Mouse (Mus musculus): ENCODE measurements around the gene Fgfr2. TPM values are rescaled to one million over a fixed set of nuclear protein-coding genes. Genes with fewer than 3 reads are reported as not detected.

Fgfr2 gene
- polyA plus RNA-seq, 1 experiment from 2014 or later, result 123 TPM

- H3K9ac ChIP-seq, result no peak overlapping the region
- H3K27ac ChIP-seq, result no peak overlapping the region
- H3K36me3 ChIP-seq, result peaks cover 45% of the 10 kb centered on the region
- 83% methylated on average over 9 of the region's 9 CpGs for WGBS
- H3K4me2 ChIP-seq (replicated peaks), result no peak overlapping the region
- no peak overlapping the region for H3K4me3 ChIP-seq
- no peaks in the 10 kb centered on the region for H3K27me3 ChIP-seq
- H3K4me1 ChIP-seq, result peaks cover 17% of the 10 kb centered on the region; the same call in 1 of the 2 replicates
- no peak for ATAC-seq (ENCODE audit: low FRiP score, low read depth)
- no peaks in the 10 kb centered on the region for H3K9me3 ChIP-seq
These were observed 50.0 kb downstream of the Fgfr2 start for GRCm38 (mm10) chr7:133073147-133073651.

DNA sequence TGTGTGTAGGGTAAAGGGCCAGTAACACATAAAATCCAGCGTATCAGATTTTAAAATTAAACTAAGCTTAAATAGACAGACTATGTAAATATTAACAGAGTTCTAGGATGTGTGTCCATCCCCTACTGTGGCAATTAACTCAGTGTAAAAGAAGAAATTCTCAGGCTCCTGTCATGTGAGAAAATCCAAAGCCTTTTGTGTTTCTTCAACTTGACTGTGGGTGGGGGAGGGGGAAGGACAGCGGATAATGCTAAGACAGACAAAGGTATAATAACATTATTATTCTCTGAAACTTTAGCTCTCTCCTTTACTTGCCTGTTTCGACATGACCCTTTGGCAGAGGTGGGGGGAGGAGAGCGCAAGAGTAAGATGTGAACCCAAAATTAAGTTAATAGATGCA is 50.6 kb downstream of the Fgfr2 start:
- H3K27me3 ChIP-seq, result no peaks in the 10 kb centered on the region
- no peak overlapping the region for H3K4me3 ChIP-seq
- H3K9me3 ChIP-seq, result no peaks in the 10 kb centered on the region
- no peak overlapping the region for H3K4me2 ChIP-seq (replicated peaks)
- H3K27ac ChIP-seq, result no peak overlapping the region
- peaks cover 42% of the 10 kb centered on the region for H3K36me3 ChIP-seq
- no peak for ATAC-seq (ENCODE audit: low FRiP score, low read depth)
- 85% methylated on average over 4 of the region's 4 CpGs for WGBS
- no peak overlapping the region for H3K9ac ChIP-seq
- H3K4me1 ChIP-seq, result peaks cover 20% of the 10 kb centered on the region

GRCm38 (mm10) chr7:133067321-133067841 is 55.8 kb downstream of the Fgfr2 start:
- Histone ChIP-seq H3K27me3 (no peaks in the 10 kb centered on the region), H3K4me1 (peaks cover 29% of the 10 kb centered on the region), H3K9ac (no peak overlapping the region), H3K9me3 (no peaks in the 10 kb centered on the region), H3K4me2 (replicated peaks) (no peak overlapping the region), H3K4me3 (no peak overlapping the region), H3K27ac (no peak overlapping the region), H3K36me3 (peaks cover 30% of the 10 kb centered on the region)
- 50% methylated on average over 7 of the region's 7 CpGs for WGBS
- ATAC-seq (ENCODE audit: low FRiP score, low read depth), result no peak

DNA sequence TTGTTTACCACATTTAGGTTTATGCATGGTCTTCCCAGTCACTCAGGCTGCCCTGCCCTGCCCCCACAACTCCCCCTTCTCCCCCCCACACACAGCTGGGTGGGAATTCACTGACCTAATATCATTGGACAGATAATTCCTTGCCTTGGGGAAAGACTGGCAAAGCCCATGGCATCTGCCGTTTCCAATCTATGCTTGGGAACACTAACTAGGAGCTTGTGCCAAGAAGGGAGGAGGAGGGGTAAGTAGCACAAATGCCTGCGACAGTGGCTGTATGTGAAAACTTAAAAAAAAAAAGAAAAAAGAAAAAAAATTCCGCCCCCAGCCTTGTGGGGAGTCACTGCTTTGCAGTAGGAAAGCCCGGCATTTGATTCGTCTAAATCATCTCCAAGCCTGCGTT is 56.4 kb downstream of the Fgfr2 start:
- no peak overlapping the region for H3K4me3 ChIP-seq
- no peak for ATAC-seq (ENCODE audit: low FRiP score, low read depth)
- H3K4me2 ChIP-seq (replicated peaks), result no peak overlapping the region
- 29% methylated on average over 6 of the region's 6 CpGs for WGBS
- peaks cover 29% of the 10 kb centered on the region for H3K4me1 ChIP-seq
- H3K27me3 ChIP-seq, result no peaks in the 10 kb centered on the region
- H3K36me3 ChIP-seq, result peaks cover 27% of the 10 kb centered on the region
- H3K9ac ChIP-seq, result no peak overlapping the region
- no peak overlapping the region for H3K27ac ChIP-seq
- H3K9me3 ChIP-seq, result no peaks in the 10 kb centered on the region

DNA sequence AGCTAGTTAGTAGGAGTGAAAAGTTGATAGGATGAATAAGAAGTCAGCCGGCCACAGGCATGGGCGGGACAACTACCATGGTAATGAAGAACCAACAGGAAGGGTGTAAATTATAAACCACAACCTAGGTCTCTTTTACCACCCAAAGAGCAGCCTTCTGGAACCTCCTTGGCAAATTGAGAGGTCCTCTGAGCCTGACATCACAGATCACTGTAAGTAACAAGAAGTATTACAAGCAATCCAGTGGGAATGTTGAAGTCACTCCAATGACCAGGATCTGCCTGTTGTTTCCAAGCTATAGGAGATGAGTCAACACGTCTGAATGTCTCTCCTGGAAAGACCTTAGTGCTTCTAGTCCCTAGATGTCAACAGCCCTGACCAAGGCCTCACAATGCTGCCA is 61.1 kb downstream of the Fgfr2 start:
- peaks cover 26% of the 10 kb centered on the region for H3K4me1 ChIP-seq
- no peak overlapping the region for H3K9ac ChIP-seq
- no peak overlapping the region for H3K4me2 ChIP-seq (replicated peaks)
- H3K36me3 ChIP-seq, result peaks cover 31% of the 10 kb centered on the region
- no peak for ATAC-seq (ENCODE audit: low FRiP score, low read depth)
- H3K4me3 ChIP-seq, result no peak overlapping the region
- H3K27ac ChIP-seq, result no peak overlapping the region
- no peaks in the 10 kb centered on the region for H3K27me3 ChIP-seq
- H3K9me3 ChIP-seq, result no peaks in the 10 kb centered on the region
- 75% methylated on average over 3 of the region's 3 CpGs for WGBS

GRCm38 (mm10) chr7:133060170-133060569 is 63.0 kb downstream of the Fgfr2 start:
- 85% methylated on average over 6 of the region's 6 CpGs for WGBS
- Histone ChIP-seq H3K9ac (no peak overlapping the region), H3K36me3 (peaks cover 23% of the 10 kb centered on the region)

GRCm38 (mm10) chr7:133059517-133060104 is 63.5 kb downstream of the Fgfr2 start:
- H3K27ac ChIP-seq, result no peak overlapping the region
- H3K4me3 ChIP-seq, result no peak overlapping the region
- H3K4me1 ChIP-seq, result peaks cover 21% of the 10 kb centered on the region
- 28% methylated on average over 9 of the region's 9 CpGs for WGBS
- H3K27me3 ChIP-seq, result no peaks in the 10 kb centered on the region
- no peak overlapping the region for H3K4me2 ChIP-seq (replicated peaks)
- ATAC-seq (ENCODE audit: low FRiP score, low read depth), result no peak
- peaks cover 28% of the 10 kb centered on the region for H3K36me3 ChIP-seq
- no peaks in the 10 kb centered on the region for H3K9me3 ChIP-seq
- H3K9ac ChIP-seq, result no peak overlapping the region

More at GRCm38 (mm10) chr7:133060170-133060569, 63.0 kb downstream of the Fgfr2 start:
- H3K4me3 ChIP-seq, result no peak overlapping the region
- H3K27ac ChIP-seq, result no peak overlapping the region
- no peak overlapping the region for H3K4me2 ChIP-seq (replicated peaks)
- no peaks in the 10 kb centered on the region for H3K27me3 ChIP-seq
- ATAC-seq (ENCODE audit: low FRiP score, low read depth), result no peak
- H3K9me3 ChIP-seq, result no peaks in the 10 kb centered on the region
- peaks cover 21% of the 10 kb centered on the region for H3K4me1 ChIP-seq

DNA sequence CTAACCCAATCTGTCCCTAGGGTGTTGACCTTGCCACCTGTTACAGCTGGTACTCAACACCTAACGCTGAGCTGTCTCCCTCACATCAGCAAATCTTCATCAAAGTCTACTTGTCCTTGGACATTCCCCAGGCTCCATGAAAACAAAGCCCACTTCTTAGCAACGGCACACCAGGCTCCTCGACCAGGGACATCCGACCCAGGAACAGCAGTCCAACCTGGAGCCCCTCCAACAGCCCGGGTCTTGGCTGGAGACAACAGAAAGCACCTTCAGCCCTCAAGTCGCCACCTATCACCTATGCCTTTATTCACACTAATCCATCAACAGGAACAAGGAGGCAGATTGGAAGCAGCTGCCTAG is 64.0 kb downstream of the Fgfr2 start:
- H3K4me1 ChIP-seq, result peaks cover 21% of the 10 kb centered on the region
- no peaks in the 10 kb centered on the region for H3K9me3 ChIP-seq
- no peak overlapping the region for H3K4me2 ChIP-seq (replicated peaks)
- no peak overlapping the region for H3K27ac ChIP-seq
- H3K27me3 ChIP-seq, result no peaks in the 10 kb centered on the region
- no peak for ATAC-seq (ENCODE audit: low FRiP score, low read depth)
- H3K36me3 ChIP-seq, result peaks cover 24% of the 10 kb centered on the region
- H3K9ac ChIP-seq, result no peak overlapping the region
- H3K4me3 ChIP-seq, result no peak overlapping the region
- WGBS, result 48% methylated on average over 6 of the region's 6 CpGs

- Histone ChIP-seq H3K9me3 (no peaks in the 10 kb centered on the region), H3K36me3 (peaks cover 26% of the 10 kb centered on the region), H3K27me3 (no peaks in the 10 kb centered on the region), H3K4me2 (replicated peaks) (no peak overlapping the region), H3K4me3 (no peak overlapping the region), H3K27ac (no peak overlapping the region), H3K4me1 (peaks cover 21% of the 10 kb centered on the region), H3K9ac (no peak overlapping the region)
- WGBS, result 90% methylated on average over 12 of the region's 12 CpGs
- ATAC-seq (ENCODE audit: low FRiP score, low read depth), result no peak
These were observed 64.5 kb downstream of the Fgfr2 start for GRCm38 (mm10) chr7:133058496-133059149.

DNA sequence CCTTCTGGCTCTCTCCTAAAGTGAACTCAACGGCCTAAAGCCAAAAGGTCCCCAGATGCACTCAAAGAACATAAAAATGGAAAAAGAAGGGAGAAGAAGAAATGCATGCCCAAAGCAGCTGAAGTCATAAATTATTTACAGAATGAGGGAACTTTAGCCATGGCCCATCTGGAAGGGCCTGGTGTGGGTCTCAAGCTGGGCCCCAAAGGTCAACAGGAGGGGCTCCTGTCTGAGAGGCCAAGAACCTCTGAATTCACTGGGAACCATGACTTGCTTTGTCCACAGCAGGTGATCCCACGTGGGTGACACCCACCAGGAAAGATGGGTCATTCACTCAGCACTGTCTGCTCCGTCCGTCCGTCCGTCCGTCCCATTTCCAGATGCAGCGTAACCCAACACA is 66.2 kb downstream of the Fgfr2 start:
- Histone ChIP-seq H3K9me3 (no peaks in the 10 kb centered on the region), H3K4me2 (replicated peaks) (no peak overlapping the region), H3K4me3 (no peak overlapping the region), H3K27me3 (no peaks in the 10 kb centered on the region), H3K27ac (no peak overlapping the region), H3K9ac (no peak overlapping the region), H3K4me1 (peaks cover 21% of the 10 kb centered on the region), H3K36me3 (peaks cover 37% of the 10 kb centered on the region)
- ATAC-seq (ENCODE audit: low FRiP score, low read depth), result no peak
- WGBS, result 84% methylated on average over 8 of the region's 8 CpGs

GRCm38 (mm10) chr7:133054486-133054885 is 68.7 kb downstream of the Fgfr2 start:
- 88% methylated on average over 5 of the region's 5 CpGs for WGBS
- Histone ChIP-seq H3K4me3 (no peak overlapping the region), H3K9me3 (no peaks in the 10 kb centered on the region), H3K36me3 (peaks cover 42% of the 10 kb centered on the region), H3K27me3 (no peaks in the 10 kb centered on the region), H3K4me1 (peaks cover 19% of the 10 kb centered on the region; the same call in 1 of the 2 replicates), H3K27ac (no peak overlapping the region), H3K4me2 (replicated peaks) (no peak overlapping the region), H3K9ac (no peak overlapping the region)
- no peak for ATAC-seq (ENCODE audit: low FRiP score, low read depth)

GRCm38 (mm10) chr7:133053757-133054156 is 69.4 kb downstream of the Fgfr2 start:
- no peaks in the 10 kb centered on the region for H3K27me3 ChIP-seq
- no peak overlapping the region for H3K4me3 ChIP-seq
- H3K4me2 ChIP-seq (replicated peaks), result no peak overlapping the region
- WGBS, result 92% methylated on average over 9 of the region's 9 CpGs
- H3K4me1 ChIP-seq, result 0 out of 2 replicates have a peak, but pooled peaks cover 11% of the 10 kb centered on the region
- no peak for ATAC-seq (ENCODE audit: low FRiP score, low read depth)
- H3K27ac ChIP-seq, result no peak overlapping the region
- H3K36me3 ChIP-seq, result peaks cover 42% of the 10 kb centered on the region
- H3K9me3 ChIP-seq, result no peaks in the 10 kb centered on the region
- H3K9ac ChIP-seq, result no peak overlapping the region
